Mouse (Mus musculus): Measurements from ENCODE around the gene 1700080E11Rik.
A peak's percentile ranks its signal among the peaks of the same experiment; 100 is the strongest.
"Not testable (repeated sequence)": the region's sequence is repeated elsewhere in the genome, so short reads cannot be mapped to it uniquely, and the experiment has no call there.

The 1700080E11Rik gene

GRCm38 (mm10) chr9:105144992-105145391, at the start of gene 1700080E11Rik:
Gene 1700080E11Rik (minus strand): TSS chr9:105145092.
- DNase-seq = no peak

GRCm38 (mm10) chr9:105186725-105187124, 41.8 kb upstream of the 1700080E11Rik start:
- no peak for DNase-seq

- no peak for DNase-seq
These were observed 37.5 kb upstream of the 1700080E11Rik start for GRCm38 (mm10) chr9:105182392-105182791.

GRCm38 (mm10) chr9:105139204-105139603, 5.7 kb downstream of the 1700080E11Rik start:
- DNase-seq = no peak

GRCm38 (mm10) chr9:105136404-105136803, 8.5 kb downstream of the 1700080E11Rik start:
- DNase-seq = no peak

- no peak for DNase-seq
These were observed 10.4 kb downstream of the 1700080E11Rik start for GRCm38 (mm10) chr9:105134536-105134935.

- no peak for DNase-seq
These were observed 12.9 kb downstream of the 1700080E11Rik start for GRCm38 (mm10) chr9:105132002-105132367.

GRCm38 (mm10) chr9:105131253-105132001, 13.5 kb downstream of the 1700080E11Rik start, which contains the start of gene Nudt16:
Gene Nudt16 (minus strand): TSS chr9:105131824.
- peak; percentile 92 for DNase-seq

GRCm38 (mm10) chr9:105130331-105130730, 14.6 kb downstream of the 1700080E11Rik start:
- DNase-seq = no peak

GRCm38 (mm10) chr9:105125206-105125605, 19.7 kb downstream of the 1700080E11Rik start:
- not testable (repeated sequence) for DNase-seq

GRCm38 (mm10) chr9:105103893-105104292, 41.0 kb downstream of the 1700080E11Rik start:
- DNase-seq = no peak

GRCm38 (mm10) chr9:105101911-105102310, 43.0 kb downstream of the 1700080E11Rik start:
- DNase-seq = no peak

GRCm38 (mm10) chr9:105100807-105101570, 43.9 kb downstream of the 1700080E11Rik start:
- DNase-seq = no peak

Data from kidney, postnatal 14 days (tissue).